Mouse (Mus musculus) lung, postnatal 25 days (tissue): ENCODE results near the gene Pole2.
"Not testable (repeated sequence)": the region's sequence is repeated elsewhere in the genome, so short reads cannot be mapped to it uniquely, and the experiment has no call there.

Experiments
- DNase-seq: peaks from one replicate; pipeline ENCODE4 v3.0.0; 2022; ENCODE audit warnings: low spot score

Pole2 gene

DNA sequence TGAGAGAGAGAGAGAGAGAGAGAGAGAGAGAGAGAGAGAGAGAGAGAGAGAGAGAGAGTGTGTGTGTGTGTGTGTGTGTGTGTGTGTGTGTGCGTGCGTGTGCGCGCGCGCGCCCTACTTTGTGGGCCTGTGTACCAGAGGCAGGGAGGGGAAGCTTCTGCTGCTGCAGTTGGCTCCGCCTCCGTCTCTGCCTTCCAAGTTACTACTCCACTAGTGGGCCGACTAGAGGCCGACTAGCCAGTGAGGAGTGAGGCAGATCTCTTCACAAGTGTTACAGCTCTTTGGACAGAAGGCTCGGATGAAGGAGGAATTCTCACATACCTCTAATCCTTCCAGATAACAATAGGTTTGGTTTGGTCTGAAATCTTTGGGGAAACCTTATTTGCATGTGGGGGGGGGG is 48.6 kb downstream of the Pole2 start:
- DNase-seq: no peak

DNA sequence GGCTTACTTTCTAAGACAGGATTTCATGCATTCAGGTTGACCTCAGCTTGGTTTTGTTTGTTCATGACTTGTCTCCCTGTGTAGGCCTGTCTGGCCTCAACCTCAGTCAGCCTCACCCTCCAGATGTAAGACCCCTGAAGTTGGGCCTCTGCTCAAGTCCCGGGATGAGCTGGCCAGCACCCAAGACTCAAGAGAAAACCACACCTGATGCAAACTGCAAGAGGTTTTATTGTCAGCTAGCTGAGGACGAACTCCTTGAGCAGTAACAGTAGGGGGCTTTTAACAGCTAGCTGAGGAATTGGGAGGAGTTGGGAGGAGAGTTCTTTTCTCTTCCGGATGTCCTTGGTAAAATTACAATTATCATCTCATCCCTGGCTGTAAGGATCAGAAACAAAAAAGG is 50.5 kb downstream of the Pole2 start:
- DNase-seq: no peak

DNA sequence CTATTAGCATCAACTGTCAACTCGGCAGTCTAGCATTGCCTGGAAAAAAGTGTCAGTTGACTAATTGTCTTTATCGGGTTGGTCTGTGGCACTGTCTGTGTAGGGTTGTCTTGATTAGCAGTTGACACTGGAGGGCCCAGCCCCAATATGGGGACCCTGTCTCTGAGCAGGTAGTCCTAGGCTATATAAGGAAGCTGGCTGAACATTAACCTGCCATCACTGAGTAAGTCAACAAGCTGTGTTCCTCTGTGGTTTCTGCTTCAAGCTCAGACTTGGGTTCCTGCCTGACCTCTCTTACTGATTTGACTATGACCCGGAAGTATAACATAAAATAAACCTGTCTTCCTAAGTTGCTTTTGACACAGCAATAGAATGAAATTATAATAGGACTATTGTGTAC is 52.0 kb downstream of the Pole2 start:
- DNase-seq: no peak

DNA sequence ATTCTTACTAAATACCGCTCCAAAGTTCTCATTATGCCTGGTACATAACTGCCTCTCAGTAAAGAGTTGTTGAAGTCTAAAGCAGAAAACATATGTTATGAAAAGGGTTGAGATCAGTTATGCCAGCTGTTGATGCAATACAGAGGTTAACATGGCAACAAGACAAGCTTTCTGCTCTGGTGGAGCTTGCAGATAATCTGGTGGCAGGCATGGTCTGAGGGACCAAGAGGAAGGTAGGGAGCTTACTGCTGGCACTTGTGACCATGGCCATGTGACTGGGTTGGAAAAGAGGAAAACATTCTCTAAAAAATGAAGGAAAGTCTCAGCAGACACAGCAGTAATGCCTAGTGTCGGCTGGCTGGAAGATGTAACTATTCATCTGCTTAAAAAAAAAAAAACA is 56.7 kb downstream of the Pole2 start:
- DNase-seq: no peak

DNA sequence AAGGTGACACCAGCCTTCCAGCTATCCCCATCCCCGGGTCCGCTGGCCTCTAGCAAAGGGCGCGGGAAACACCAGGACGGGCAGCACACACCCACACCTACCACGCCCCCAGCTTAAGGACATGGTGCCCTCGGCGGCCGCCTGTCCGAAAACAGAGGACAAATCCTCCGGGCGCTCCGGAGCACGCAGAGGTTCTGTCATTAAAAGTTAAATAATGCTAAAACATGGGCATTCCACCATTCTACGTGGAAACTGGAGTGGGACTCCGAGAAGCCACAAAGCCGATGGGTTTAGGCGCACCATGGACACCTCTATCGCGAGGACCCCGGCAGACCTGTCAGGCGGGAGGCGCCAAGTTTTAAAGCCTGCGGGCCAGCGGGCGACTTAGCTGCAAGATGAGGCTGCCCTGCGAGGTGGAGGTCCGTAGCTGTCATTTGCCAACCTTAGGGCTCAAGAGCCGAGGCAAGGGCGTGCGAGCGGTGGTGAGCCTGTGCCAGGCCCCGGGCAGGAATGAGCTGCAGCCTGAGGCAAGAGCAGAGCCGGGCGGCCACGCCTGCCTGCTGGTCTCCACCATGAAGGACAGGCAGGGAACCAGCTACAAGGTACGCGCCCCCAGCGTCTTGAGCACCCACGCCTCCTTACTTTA is 59.4 kb downstream of the Pole2 start, which contains the start of gene Lrr1:
Gene Lrr1 (plus strand): TSS at position 354 of the 646 bp plus-strand sequence.
- peak; percentile 84 for DNase-seq

DNA sequence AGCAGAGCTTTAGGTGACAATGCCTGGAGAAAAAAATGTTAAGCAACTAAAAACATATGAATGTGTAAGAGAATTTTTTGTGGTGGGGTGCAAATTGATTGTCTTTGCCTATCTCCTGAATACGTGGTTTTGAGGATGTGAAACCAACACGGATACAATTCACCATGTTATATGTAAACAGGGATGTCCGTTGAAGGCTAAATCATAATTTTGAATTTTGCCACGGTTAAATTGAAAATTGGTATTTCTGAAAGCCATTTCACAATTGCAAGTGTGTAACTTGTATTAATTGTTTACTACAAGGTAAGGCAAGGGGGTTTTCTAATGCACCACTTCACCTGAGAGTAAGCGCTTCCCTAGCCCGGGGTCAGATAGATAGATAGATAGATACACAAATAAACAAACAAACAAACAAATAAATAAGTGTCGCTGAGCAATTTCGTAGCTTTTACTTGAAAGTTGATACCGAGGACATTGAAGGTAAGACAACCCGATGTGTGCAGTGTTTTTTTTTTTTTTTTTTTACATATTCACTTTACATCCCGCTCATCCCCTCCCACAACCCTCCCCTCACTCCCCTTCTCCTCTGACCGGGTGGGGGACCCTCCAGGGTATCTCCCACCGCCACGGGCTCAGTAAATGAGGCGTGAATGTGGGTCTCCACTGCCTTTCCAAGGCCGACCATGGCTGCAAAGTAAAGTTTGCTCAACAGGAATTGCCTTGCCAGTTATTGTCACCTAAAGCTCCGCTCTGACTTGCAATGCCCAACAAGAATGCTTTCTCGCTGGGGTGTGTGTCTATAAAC is 60.1 kb downstream of the Pole2 start:
- no peak for DNase-seq

DNA sequence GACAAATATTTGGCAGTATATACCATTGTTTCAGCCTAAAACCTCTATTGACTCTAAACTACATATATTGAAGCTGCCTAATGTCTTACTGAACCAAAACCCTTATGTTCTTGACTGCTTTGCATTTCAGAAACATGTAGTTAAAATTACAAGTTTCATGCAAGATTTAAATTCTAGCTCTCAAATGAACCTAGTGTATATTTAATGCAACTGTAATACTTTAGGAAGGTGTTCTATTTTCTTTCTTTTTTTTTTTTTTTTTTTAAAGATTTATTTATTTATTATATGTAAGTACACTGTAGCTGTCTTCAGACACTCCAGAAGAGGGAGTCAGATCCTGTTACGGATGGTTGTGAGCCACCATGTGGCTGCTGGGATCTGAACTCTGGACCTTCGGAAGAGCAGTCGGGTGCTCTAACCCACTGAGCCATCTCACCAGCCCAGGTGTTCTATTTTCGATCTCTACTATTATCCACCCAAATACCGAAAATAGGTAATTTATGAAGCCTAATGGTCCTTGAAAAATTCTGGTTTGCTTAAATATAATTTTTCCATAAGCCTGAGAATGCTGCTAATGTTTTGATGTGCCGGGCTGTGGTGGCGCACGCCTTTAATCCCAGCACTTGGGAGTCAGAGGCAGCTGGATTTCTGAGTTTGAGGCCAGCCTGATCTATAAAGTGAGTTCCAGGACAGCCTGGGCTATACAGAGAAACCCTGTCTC is 61.0 kb downstream of the Pole2 start:
- not testable (repeated sequence) for DNase-seq

DNA sequence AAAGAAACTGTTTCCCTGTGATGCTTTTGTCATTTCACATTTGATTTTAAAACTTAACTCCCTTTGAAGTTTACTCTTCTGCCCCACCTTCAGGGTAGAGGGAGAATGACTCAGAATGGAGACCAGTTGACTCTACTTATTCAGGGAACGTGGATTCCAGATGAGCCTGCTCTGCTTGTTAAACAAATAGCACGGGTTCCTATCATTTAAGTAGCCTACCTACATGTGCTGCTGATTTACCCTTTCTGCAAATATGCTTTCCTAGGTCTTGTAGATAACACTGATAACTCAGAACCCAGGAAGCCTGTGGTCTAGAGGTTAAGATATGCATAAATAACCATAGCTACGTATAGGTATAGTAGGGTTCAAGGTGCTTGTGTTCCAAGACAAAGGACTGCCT is 63.1 kb downstream of the Pole2 start:
- no peak for DNase-seq

DNA sequence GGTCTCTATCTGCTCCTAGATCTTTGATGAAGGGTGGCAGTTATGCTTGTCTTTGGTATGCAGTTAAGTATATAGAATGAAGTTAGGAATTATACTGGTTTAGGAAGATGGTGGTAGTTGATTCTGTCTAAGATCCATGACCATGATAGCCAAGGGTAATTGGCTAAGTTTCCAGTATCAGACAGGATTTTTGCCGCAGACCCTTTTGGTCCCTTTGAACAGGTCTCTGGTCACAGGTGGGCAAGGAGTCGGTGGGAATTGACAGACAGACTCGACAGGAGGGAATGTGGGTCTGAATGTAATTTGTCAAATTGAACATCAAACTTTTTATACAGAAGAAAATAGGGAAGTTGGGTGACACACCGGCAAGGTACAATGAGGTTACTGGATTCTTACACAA is 64.4 kb downstream of the Pole2 start:
- DNase-seq: not testable (repeated sequence)

DNA sequence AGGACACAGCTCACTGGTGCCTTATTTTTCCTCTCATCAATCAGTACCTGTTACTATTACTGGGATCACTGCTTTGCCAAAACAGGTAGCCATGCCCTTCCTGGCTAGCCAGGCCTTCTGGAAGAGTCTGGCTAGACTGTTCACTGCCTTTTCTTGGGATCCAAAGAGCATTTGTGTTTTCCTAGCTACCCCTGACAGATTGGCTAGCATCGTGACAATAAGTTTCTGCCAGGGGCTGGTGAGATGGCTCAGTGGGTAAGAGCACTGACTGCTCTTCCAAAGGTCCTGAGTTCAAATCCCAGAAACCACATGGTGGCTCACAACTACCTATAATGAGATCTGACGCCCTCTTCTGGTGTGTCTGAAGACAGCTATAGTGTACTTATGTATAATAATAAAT is 67.3 kb downstream of the Pole2 start:
- not testable (repeated sequence) for DNase-seq

DNA sequence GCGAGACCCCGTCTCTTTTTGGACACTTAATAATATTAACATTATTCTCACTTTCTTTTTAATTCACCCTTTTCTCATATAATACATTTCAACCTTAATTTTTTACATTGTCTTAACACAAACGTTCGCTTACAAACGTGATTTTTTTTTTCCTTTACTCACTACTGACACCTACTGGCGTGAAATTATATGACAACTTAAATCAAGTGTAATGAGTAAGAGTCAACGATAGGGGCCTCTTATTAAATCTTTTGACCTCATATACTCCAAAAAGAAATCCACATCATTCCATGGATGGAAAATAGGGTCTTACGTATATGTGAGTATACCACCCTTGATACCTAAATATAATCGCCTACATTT is 68.4 kb downstream of the Pole2 start:
- peak; percentile 39 for DNase-seq

DNA sequence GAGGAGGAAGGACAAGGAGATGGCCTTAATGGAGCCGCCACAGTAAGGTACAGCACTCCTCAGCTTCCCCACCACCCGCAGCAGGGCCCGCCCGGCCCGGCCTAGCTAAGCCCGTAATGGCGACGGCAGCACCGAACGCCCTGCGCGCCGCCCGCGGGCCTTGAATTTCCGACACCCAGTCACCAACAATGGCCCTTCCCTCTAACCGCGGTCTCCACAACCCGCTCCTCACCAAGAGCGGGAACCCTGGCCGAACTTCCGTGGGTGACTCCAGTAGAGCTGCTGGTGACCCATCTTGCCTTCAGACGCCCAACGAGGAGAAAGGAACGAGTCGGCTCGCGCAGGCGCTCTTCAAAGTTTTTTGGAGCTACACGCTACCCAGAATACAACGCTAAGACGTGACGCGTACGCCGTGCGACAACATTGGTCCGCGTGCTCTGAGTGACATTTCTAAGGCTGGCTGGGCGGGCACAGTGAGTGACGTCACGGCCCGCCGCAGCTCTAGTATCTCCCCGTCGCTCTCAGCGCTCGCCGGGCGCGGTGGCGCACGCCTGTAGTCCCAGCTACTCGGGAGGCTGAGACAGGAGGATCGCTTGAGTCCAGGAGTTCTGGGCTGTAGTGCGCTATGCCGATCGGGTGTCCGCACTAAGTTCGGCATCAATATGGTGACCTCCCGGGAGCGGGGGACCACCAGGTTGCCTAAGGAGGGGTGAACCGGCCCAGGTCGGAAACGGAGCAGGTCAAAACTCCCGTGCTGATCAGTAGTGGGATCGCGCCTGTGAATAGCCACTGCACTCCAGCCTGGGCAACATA is 69.0 kb downstream of the Pole2 start, which contains the start of gene Rps29:
Gene Rps29 (minus strand): TSS at position 422 of the 813 bp plus-strand sequence.
- DNase-seq: peak; percentile 97

DNA sequence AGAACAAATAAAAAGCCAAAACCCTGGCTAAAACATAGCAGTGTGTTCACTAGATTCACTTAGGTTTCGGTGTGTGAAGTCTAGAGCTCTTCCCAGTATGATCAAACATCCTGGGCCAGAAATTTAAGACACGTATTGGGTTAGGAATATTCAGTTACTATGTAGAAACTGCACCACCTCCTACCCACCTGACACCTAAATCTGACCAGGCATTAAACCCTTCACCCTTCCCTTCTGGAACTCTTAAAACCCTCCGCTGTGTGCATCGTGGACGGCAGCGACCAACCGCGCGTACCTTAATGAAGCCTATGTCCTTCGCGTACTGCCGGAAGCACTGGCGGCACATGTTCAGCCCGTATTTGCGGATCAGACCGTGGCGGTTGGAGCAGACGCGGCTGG is 69.6 kb downstream of the Pole2 start:
- DNase-seq: no peak

DNA sequence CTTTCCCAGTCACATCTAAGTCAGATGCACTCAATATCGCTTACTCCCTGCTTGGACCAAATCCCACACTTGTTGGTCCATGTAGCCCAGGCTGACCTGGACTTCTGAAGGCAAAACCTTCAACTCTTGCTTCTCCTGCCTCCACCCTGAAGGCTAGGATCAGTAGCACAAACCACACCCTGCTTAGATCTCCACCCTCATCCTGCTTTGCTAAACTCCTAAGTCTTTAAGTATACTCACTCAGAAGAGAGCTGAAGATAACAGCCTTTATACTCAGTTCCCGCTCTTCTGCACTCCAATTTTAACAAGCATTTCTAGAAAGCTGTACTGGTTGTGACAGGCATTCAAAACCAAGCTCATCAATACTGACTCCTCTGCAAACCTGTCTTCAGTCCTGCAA is 70.9 kb downstream of the Pole2 start:
- no peak for DNase-seq

DNA sequence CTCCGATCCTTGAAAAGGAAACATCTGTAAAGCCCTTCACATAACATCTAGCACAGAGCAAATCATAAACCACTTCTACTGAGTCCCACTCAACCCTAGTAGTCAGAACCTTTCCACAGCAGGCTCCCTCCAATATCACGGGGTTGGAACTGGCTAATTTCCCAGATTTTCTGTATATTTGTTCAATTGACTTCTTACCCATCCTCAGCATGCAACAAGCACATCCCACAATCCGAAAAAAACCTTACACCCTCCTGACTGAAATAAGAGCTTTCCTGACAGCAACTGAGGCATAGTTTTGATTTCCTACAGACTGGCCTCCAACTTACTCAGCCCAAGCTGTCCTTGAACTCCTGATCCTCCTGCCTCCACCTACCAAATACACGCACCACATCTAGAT is 71.6 kb downstream of the Pole2 start:
- no peak for DNase-seq

DNA sequence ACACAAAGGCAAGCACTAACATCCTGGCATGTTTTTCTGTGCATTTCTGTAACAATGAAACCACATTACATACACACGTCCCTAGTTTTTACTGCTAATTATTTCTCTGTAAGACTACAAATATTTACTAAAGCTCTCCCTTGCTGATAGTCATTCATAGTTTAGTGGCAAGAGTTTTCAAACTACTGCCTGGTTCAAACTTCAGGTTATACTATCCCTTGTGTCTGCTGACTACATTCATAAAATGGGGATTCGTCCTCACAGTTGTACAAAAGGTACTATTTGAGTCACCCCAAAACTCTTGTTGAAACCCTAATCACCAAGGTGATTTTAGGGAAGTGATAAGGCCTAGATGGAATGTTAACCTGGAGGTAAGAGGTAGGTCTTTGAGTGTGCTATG is 72.1 kb downstream of the Pole2 start:
- no peak for DNase-seq
